Mouse (Mus musculus) CH12.LX (cell line): ENCODE data around the gene Samd9l.

ENCODE experiments used
- BHLHE40 ChIP-seq: IDR thresholded peaks from 2 replicates; pipeline ENCODE4 v1.6.1; 2011; ENCODE audit warnings: mild to moderate bottlenecking, low read depth, low read length, improper control_type of control experiment
- CTCF ChIP-seq, 2 experiments: IDR thresholded peaks in 1 of 2; conservative IDR thresholded peaks in 1 of 2; 2 replicates each; pipeline ENCODE4 v1.5.1; 2011 to 2012; ENCODE audit warnings: low read depth in 2 of 2, low read length in 2 of 2, improper control_type of control experiment in 1 of 2, inconsistent platforms in 1 of 2, mild to moderate bottlenecking in 1 of 2, moderate library complexity in 1 of 2
- JUN ChIP-seq: IDR thresholded peaks from 2 replicates; pipeline ENCODE4 v1.6.1; 2011; ENCODE audit warnings: low read depth, mild to moderate bottlenecking, low read length, improper control_type of control experiment, moderate library complexity; ENCODE audit not compliant: insufficient read depth
- MAX ChIP-seq: IDR thresholded peaks from 2 replicates; pipeline ENCODE4 v1.6.1; 2011; ENCODE audit warnings: low read length, improper control_type of control experiment
- MAZ ChIP-seq: IDR thresholded peaks from 2 replicates; pipeline ENCODE4 v1.6.1; 2012; ENCODE audit warnings: low read depth, mild to moderate bottlenecking, inconsistent platforms, low read length, improper control_type of control experiment, moderate library complexity
- NRF1 ChIP-seq: IDR thresholded peaks from 2 replicates; pipeline ENCODE4 v1.6.1; 2014; ENCODE audit warnings: low read depth, mild to moderate bottlenecking, inconsistent platforms, low read length, improper control_type of control experiment, moderate library complexity
- POLR2A ChIP-seq: IDR thresholded peaks from 2 replicates; pipeline ENCODE4 v1.6.1; 2011; ENCODE audit warnings: low read depth, mild to moderate bottlenecking, improper control_type of control experiment, low read length
- POLR2AphosphoS2 ChIP-seq: IDR thresholded peaks from 2 replicates; pipeline ENCODE4 v1.6.1; 2011; ENCODE audit warnings: low read depth, low read length, improper control_type of control experiment
- ZMIZ1 ChIP-seq: IDR thresholded peaks from 2 replicates; pipeline ENCODE4 v1.6.1; 2012; ENCODE audit warnings: low read depth, mild to moderate bottlenecking, inconsistent platforms, low read length, improper control_type of control experiment

GRCm38 (mm10) chr6:3427047-3427446, 27.7 kb upstream of the Samd9l start:
- no peak for TF ChIP-seq POLR2AphosphoS2
- TF ChIP-seq CTCF (conservative IDR thresholded peaks at IDR 0.05 in 1 of 2, IDR thresholded peaks at IDR 0.05 in 1 of 2; ENCODE audit: low read depth in 2 of 2, low read length in 2 of 2), result no peak
- no peak for TF ChIP-seq POLR2A
- TF ChIP-seq JUN, result no peak
- TF ChIP-seq ZMIZ1, result no peak
- no peak for TF ChIP-seq BHLHE40
- no peak for TF ChIP-seq MAX
- TF ChIP-seq MAZ, result no peak
- no peak for TF ChIP-seq NRF1
